Mouse (Mus musculus) 3T3-L1 (cell line): ENCODE measurements around the gene Rnf167.

Source experiments
- DNase-seq: peaks from one replicate; pipeline ENCODE4 v3.0.0-alpha.2; 2015; ENCODE audit warnings: low read depth, low spot score

The Rnf167 gene

GRCm38 (mm10) chr11:70654923-70655570 is 8.0 kb downstream of the Rnf167 start:
- peak; percentile 81 for DNase-seq

GRCm38 (mm10) chr11:70655571-70656455 is 8.8 kb downstream of the Rnf167 start:
- peak; percentile 77 for DNase-seq

GRCm38 (mm10) chr11:70656456-70656927 is 9.5 kb downstream of the Rnf167 start:
- peak; percentile 61 for DNase-seq

GRCm38 (mm10) chr11:70656964-70657363 is 9.9 kb downstream of the Rnf167 start, which contains the start of gene Eno3:
TSS of gene Eno3 (plus strand) at chr11:70657202.
- DNase-seq, result peak; percentile 13

- DNase-seq, result no peak
Observed at GRCm38 (mm10) chr11:70657573-70657972, 10.5 kb downstream of the Rnf167 start.

- no peak for DNase-seq
Observed at GRCm38 (mm10) chr11:70657991-70658390, 11.0 kb downstream of the Rnf167 start.

- peak; percentile 53 for DNase-seq
Observed at GRCm38 (mm10) chr11:70658521-70658920, 11.5 kb downstream of the Rnf167 start.

GRCm38 (mm10) chr11:70658942-70659341 is 11.9 kb downstream of the Rnf167 start:
- no peak for DNase-seq

- no peak for DNase-seq
Observed at GRCm38 (mm10) chr11:70660571-70660970, 13.5 kb downstream of the Rnf167 start.

- no peak for DNase-seq
Observed at GRCm38 (mm10) chr11:70663101-70663500, 16.1 kb downstream of the Rnf167 start.

- no peak for DNase-seq
Observed at GRCm38 (mm10) chr11:70663957-70664356, 16.9 kb downstream of the Rnf167 start.

- DNase-seq, result no peak
Observed at GRCm38 (mm10) chr11:70664741-70665140, 17.7 kb downstream of the Rnf167 start.

GRCm38 (mm10) chr11:70666687-70667086 is 19.7 kb downstream of the Rnf167 start:
- DNase-seq, result no peak

- peak; percentile 50 for DNase-seq
Observed at GRCm38 (mm10) chr11:70667271-70668150, 20.5 kb downstream of the Rnf167 start.

- DNase-seq, result no peak
Observed at GRCm38 (mm10) chr11:70668335-70668770, 21.3 kb downstream of the Rnf167 start.

GRCm38 (mm10) chr11:70668771-70669505 is 21.9 kb downstream of the Rnf167 start, which contains the start of gene Spag7:
TSS of gene Spag7 (minus strand) at chr11:70669416.
- peak; percentile 100 for DNase-seq

- DNase-seq, result peak; percentile 92
Observed at GRCm38 (mm10) chr11:70669582-70670345, 22.7 kb downstream of the Rnf167 start.

GRCm38 (mm10) chr11:70670483-70670882 is 23.4 kb downstream of the Rnf167 start:
- peak; percentile 39 for DNase-seq

- DNase-seq, result peak; percentile 70
Observed at GRCm38 (mm10) chr11:70671333-70672047, 24.5 kb downstream of the Rnf167 start.
